14 mouse cellular contexts compared by ENCODE assay signal in the genomic region with DNA sequence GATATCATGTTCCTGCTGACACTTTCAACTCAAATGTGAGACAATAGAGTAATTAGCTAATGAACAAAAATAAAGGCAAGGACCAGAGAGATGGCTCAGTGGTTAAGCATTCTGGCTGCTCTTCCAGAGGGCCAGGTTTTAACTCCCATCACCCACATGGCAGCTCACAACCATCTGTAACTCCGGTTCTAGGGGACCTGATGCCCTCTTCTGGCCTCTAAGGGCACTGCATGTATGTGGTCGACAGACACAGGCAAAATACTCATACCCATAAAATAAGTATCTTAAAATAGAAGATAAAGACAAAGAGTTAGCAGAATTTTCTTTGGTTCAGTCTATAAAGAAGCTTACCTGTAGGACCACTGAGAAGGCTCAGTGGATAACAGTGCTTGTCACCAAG.
A peak's percentile ranks its signal among the peaks of the same experiment; 100 is the strongest.
DNase-seq lines count a peak whose midpoint lies in the region; ATAC-seq and TF ChIP-seq lines count a peak whose summit lies in the region.
"Had no signal": no experiment of that assay in that cellular context is flagged by ENCODE, and none has a peak within 500 bp of the region (broad histone marks: within the 10 kb centered on the region; RNA-seq: fewer than 3 reads in every experiment).

No protein-coding gene starts in this region.

- H3K4me3 ChIP-seq in layer of hippocampus, adult 2 months: no peak overlapping the region
- H3K4me3 ChIP-seq: embryonic facial prominence, embryonic 12.5 days; forebrain, embryonic 12.5 days; hindbrain, embryonic 12.5 days; midbrain, embryonic 12.5 days had no signal

- no peak for DNase-seq in layer of hippocampus, adult 2 months (ENCODE audit: low spot score in 2 of 2)
- no peak for DNase-seq in layer of hippocampus, adult 8-10 months (ENCODE audit: low spot score in 2 of 2)
- DNase-seq in thymus, postnatal 4 days: peak; percentile 48
- no peak for DNase-seq in thymus, postnatal 36 days
- peak; percentile 53 for DNase-seq in ZHBTc4 (ENCODE audit: low read depth, low spot score)
- no peak for DNase-seq in cerebellum, adult 9-11 months
- DNase-seq: cerebellum, adult 8-10 months; gastrocnemius, postnatal 10 days; kidney, postnatal 10 days had no signal

- ATAC-seq in megakaryocyte progenitor cell, adult 5-6 weeks (replicated peaks; ENCODE audit: poor library complexity): no peak

- no peak overlapping the region for H3K27ac ChIP-seq in layer of hippocampus, adult 2 months
- H3K27ac ChIP-seq: embryonic facial prominence, embryonic 12.5 days; forebrain, embryonic 12.5 days; hindbrain, embryonic 12.5 days; midbrain, embryonic 12.5 days had no signal

- peak; percentile 52 for TF ChIP-seq CTCF in layer of hippocampus, adult 2 months (conservative IDR thresholded peaks at IDR 0.05)

Comparison
In these comparisons a context has a peak if more than half of its experiments do, and no peak if none do; other contexts are left out.
1. DNase-seq: peak in thymus, postnatal 4 days (single experiment) and ZHBTc4 (single experiment); none in layer of hippocampus, adult 2 months (0 of 2), layer of hippocampus, adult 8-10 months (0 of 2), thymus, postnatal 36 days (0 of 2) and cerebellum, adult 9-11 months (single experiment).